Mouse (Mus musculus) right cerebral cortex, postnatal 4 days (tissue): ENCODE measurements at regions not wholly inside any gene's neighbourhood (a gene's known extent, or its start where the extent isn't known, plus 50 kb on each side); places are given as distances from the start of the nearest gene placed in this dataset.
"Not testable (repeated sequence)": the region's sequence is repeated elsewhere in the genome, so short reads cannot be mapped to it uniquely, and the experiment has no call there.

Experiments
- DNase-seq: peaks from one replicate; pipeline ENCODE4 v3.0.0-alpha.2; 2022

GRCm38 (mm10) chr8:20812164-20812872 is 80.2 kb upstream of the Defb33 start:
- DNase-seq: peak; percentile 1

DNA sequence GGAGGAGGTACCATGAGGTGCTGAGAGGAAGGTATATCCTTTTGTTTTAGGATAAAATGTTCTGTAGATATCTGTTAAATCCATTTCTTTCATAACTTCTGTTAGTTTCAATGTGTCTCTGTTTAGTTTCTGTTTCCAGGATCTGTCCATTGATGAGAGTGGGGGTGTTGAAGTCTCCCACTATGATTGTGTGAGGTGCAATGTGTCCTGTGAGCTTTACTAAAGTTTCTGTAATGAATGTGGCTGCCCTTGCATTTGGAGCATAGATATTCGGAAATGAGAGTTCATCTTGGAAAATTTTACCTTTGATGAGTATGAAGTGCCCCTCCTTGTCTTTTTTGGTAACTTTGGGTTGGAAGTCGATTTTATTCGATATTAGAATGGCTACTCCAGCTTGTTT is 79.0 kb upstream of the Defb33 start:
- peak; percentile 1 for DNase-seq

DNA sequence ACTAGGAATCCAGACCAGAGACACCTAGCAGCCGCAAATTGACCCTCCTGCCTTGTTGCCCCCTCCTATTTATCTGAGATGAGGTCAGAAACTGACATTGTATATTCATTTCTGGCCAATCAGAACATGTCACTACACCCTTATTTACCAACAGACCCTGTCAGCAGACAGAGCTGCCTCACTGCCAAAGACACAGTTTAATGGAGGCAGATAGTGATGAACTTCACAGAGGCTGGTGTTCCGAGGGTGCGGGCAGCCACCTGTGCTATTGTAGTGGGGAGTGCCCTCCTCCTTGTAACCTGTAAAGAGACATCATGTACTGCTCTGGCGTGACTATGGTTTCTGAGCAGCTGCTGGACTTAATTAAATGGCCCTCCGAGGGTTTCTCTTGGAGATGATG is 70.0 kb upstream of the Defb33 start:
- peak; percentile 4 for DNase-seq

DNA sequence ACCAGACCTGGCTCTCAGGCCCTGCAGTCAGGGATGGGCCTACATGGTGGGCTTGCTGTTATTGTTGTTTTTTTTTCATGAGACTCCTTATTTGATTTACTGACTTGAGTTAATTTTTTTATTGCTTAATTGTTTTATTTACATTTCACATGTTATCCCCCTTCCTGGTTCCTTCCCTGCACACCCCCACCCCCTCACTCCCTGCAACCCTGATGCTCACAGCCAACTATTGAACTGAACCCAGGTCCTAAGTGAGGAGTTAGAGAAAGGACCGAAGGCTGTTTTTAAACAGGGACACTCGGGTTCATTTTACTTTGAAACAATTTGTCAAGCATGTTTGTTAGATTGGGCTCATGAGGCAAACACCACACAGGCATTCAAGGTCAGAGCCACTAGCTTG is 69.2 kb upstream of the Defb33 start:
- DNase-seq: peak; percentile 1

DNA sequence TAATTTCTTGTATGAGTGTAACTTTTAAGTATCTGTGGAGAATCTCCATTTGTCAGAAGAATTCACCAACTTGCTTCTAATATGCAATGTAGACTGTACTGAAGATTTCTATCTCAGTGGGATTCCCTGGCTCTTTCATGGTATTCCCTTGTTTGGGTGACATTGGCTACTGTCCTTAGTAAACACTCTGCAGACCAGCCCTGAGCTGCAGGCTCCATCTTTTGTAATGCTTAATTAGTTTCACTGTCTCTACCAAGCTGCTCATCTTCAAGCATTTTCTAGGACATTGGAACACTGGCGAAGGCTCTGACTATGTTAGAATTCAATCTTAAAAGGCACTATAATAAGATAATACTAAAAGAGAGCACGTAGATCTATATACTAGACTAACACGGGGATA is 53.0 kb upstream of the Defb33 start:
- not testable (repeated sequence) for DNase-seq
